Mouse (Mus musculus) spleen, adult 12 weeks (tissue): Measurements from ENCODE around the gene Vmn1r1.
"Not testable (repeated sequence)": the region's sequence is repeated elsewhere in the genome, so short reads cannot be mapped to it uniquely, and the experiment has no call there.

ENCODE experiments used
- DNase-seq: peaks from one replicate; pipeline ENCODE4 v3.0.0; 2022; ENCODE audit warnings: low spot score

The Vmn1r1 gene

DNA sequence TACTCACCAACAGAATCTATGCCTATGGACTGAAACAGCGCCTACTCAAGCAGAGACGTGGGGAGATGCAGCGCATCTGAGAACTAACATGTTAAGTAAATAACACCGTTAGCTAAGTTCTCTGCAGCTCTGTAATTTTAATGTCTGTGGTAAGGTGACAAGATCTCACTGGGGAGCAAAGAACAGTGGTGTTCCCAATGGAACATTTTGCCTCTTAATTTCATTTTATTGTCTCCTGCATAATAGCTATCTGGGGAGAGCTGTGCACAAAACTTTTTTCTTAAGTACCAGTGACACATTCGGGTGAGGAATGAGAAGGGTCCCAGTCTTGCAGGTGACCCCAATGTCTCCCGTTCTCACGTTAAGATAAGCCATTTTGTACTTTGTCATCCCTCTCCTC lies at the start of gene Vmn1r1:
Gene Vmn1r1, minus strand, starts transcription at position 101 of the 400 bp plus-strand sequence.
- DNase-seq, result no peak

GRCm38 (mm10) chr1:182210322-182210721 lies 46.0 kb upstream of the Vmn1r1 start:
- DNase-seq, result no peak

DNA sequence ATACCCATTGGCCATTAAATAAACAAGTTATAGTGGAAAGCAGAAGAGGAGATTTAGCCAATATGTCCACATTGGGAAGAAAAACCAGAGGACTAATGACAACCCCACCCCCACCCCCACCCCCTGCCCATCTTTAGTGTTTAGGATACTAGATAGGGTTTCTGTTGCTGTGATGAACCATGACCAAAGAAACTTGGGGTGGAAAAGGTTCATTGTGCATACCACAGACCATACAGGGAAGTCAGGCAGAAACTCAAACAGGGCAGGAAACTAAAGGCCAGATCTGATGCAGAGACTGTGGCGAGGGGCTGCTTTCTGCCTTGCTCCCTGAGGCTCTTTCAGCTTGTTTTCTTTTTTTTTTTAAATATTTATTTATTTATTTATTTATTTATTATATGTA lies 28.3 kb upstream of the Vmn1r1 start:
- DNase-seq, result no peak

DNA sequence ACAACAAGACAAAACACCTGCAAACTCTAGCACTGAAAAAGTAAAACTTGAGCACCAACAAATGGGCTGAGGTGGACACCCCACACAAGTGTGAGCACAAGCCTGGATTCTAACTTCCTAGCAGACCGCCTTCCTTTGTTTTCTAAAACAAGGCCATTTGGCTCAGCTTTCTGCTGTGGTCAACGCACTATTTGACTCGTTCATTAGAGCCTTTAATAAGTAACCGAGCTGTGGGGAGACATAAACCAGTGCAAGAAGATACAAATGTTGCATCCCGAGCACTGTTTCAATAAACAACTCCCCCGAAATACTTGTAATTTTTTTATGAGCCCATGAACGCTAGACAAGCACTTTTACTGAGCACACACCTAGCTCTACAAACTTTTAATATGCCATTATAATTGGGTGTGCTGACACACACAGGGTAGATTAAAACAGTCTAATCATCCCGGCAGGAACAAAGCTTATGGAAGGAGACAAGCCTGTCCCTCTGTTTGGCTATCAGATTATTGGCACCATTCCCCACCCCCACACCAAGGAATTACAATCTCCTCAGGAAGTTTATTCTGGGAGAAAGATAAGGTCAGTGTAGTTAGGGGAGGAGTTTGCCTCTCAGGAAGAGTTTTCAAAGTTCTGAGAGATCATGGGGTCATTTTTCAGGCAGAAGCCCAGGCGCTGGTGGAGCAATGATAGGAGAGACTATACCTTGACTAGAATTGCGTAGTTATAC lies 27.7 kb upstream of the Vmn1r1 start:
- DNase-seq, result no peak

GRCm38 (mm10) chr1:182191181-182191580 lies 26.9 kb upstream of the Vmn1r1 start:
- DNase-seq, result no peak

- no peak for DNase-seq
Observed at GRCm38 (mm10) chr1:182189669-182190440, 25.6 kb upstream of the Vmn1r1 start.

DNA sequence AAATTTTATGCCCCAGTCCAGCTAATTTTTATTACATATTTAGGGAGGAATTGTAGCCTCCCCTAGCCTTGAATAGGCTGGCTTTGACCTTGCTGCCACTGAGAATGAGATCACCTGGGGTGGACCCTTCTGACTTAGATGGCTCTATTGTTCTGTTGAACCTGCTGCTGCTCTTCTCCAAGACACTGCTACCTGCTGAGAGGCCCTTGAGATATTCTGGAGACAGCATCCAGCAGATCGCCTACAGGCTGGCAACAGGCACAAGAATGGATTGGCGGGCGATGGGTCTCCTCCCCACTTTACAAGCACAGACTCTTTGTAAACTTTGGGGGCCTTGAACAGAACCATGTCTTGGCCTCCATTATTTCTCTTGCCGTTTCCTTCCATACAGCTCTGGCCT lies 18.2 kb upstream of the Vmn1r1 start:
- not testable (repeated sequence) for DNase-seq

DNA sequence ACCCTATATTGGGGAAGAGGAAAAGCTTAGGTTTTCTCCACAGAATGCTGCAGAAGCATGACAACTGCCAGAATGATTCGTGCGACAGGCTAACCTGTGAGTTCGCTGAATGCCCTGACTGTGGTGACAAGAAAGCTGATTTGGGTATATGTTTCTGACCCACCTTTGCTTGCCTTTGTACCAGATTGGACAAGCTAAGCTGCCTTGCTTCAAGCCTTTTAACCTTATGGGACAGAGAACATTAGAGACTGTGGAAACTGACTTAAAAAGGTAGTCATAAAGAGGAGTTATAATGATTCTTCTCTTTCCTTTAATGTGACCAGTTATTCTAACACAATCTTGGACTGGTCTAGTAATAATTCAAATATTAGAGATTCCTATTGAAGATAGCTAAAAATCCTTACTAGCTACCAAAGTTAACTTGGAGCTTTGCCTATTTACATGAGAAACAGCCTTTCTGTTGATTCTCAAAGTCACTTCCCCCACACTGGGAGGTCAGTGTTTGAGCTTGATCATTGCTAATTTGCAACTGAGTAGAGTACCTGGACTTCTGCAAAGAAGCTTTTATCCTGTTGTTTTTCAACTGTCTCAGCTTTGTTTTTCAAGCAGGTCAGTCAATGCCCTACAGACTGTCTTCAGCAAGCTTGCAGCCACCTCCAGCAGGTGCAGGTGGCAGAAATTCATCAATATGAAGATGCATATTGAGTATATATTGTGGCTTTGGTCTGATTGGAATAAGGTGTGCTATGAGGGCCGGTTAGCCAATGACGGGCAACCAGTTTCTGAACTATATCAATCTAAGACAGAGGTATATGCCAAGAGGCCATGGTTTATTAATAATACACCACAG lies 17.4 kb upstream of the Vmn1r1 start:
- DNase-seq, result no peak

GRCm38 (mm10) chr1:182176985-182177384 lies 12.7 kb upstream of the Vmn1r1 start:
- DNase-seq, result not testable (repeated sequence)

DNA sequence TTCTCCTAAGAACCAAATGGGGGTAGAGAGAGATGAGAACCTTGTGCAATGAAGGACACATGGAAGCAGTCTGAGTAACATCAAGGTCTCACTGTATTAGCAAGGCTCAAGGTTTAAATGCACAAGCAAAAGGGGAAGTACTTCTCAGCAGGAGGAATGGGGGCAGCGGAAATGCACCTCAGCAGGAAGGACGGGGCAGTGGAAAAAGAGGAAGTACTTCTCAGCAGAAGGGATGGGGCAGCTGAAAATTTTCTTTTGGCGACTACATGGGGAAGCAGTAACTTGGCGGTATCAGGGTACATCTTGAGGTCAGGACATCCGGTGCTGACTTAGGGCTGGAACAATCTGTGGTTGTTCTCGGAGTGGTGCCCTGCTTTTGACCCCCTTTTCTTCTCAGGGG lies 5.9 kb upstream of the Vmn1r1 start:
- DNase-seq, result not testable (repeated sequence)

- DNase-seq, result no peak
Observed at GRCm38 (mm10) chr1:182162951-182163350, 1.3 kb downstream of the Vmn1r1 start.

DNA sequence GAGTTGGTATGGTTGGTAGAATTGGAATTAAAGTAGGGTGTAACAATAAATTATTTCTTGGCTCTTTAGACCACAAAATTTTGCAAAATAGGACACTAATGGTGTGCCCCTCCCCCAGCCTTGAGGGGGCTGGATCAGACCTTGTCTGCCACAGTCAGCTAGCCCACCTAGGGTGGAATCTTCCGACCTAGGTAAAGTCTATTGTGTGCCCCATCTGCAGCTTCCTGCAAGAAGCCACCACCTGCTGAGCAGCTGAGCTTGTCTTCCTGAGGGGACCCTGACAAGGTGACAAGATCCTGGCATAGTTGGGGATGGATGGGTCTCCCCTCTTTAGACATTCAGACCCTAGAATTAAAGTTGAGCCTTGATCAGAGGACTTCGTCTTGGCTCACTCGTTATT lies 4.7 kb downstream of the Vmn1r1 start:
- no peak for DNase-seq

DNA sequence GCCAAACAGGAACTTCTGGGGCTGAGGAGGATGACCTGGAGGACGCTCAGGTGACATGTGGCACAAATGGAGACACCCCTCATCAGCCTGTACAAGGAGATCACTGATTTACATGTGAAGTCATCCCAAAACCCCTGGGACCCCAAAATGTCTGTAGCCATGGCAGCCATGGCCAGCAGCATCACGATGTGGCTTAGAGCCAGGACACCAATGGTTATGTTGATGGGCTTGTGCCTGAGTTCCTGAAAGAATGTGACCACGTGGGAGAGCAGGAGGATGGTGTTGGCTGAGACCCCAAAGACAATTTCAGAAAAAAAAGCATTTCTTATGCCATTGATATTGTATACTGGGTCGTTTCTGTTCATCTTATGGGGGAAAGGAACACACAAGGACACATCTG lies 6.6 kb downstream of the Vmn1r1 start:
- no peak for DNase-seq

DNA sequence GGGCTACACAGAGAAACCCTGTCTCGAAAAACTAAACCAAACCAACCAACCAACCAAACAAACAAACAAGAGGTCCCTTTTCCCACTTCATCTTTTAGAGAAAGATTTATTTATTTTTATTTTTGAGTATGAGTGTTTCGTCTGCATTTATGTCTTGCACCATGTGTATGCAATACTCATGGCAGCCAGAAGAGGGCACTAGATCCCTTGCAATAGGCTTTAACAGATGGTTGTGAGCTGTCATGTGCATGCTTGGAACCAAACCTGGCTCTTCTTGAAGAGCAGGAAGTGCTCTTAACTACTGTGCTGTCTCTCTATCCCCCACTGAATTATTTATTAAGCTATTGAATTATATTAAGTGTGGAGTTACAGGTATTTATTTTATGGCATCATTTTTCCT lies 14.3 kb downstream of the Vmn1r1 start:
- DNase-seq, result no peak

DNA sequence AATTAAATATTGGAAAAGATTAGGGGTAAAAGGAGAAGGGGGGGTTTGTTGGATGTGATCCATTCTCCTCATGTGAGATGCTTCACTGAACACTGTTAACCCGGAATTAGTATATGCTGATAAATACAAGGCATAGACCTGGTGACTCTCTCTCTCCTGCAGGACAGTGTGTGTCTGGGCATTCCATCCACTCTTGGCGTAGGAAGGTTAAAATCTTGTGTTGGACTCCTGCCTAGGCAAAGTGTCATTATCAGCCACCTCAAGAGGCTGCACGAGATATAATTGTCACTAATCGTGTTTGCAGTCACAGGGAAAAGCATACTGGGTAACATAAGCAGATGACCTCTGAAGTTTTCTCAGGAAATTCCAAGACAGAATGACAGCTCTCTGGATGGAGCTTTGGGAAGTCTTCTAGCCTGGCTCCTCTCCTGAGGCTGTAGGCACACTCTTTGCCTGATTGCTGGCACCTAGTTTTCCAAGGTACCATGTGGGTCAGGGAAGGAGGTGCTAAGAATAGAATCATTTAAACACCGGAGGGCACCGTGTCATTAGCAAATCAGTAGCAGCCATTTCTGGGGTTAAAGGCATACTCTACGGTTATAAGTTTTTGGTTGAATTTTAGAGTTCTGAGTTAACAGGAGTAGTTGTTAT lies 15.3 kb downstream of the Vmn1r1 start:
- DNase-seq, result no peak

DNA sequence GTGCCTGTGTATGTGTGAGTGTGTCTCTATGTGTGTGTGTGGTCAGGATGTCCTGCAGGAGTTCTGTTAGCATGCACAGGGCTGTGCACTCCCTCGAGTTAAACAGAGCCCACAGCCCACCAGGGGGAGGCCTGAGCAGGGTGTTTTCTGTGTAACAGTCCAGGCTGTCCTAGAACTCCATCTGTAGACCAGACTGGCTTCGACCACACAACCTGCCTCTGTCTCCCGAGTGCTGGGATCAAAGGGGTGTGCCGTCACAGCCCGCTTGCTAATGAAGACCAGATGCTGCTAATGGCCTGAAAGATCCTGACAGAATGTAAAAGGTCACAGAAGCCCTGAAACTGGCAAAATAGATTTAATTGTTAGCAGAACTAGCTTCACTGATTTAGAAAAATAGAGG lies 18.7 kb downstream of the Vmn1r1 start:
- no peak for DNase-seq

- no peak for DNase-seq
Observed at GRCm38 (mm10) chr1:182143288-182143687, 21.0 kb downstream of the Vmn1r1 start.

- DNase-seq, result no peak
Observed at GRCm38 (mm10) chr1:182142725-182143124, 21.6 kb downstream of the Vmn1r1 start.

DNA sequence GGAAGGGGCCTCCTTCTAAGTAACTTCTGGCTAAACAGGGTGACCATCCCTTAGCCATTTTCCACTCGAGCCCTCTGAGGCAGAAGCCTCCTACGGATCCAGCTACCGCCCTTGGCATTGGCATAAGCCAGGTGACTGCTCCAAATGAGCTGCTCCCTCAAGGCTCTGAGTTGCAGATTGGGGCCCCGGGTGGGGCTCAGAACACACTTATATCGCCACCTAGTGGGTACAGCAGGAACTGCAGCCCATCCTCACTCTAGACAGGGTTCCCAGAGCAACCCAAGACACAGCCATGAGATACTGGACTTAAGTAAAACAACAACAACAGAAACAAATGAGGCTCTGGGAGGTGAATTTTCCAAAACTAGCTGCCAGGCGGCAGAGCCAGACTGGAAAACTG lies 23.9 kb downstream of the Vmn1r1 start:
- peak; percentile 53 for DNase-seq

DNA sequence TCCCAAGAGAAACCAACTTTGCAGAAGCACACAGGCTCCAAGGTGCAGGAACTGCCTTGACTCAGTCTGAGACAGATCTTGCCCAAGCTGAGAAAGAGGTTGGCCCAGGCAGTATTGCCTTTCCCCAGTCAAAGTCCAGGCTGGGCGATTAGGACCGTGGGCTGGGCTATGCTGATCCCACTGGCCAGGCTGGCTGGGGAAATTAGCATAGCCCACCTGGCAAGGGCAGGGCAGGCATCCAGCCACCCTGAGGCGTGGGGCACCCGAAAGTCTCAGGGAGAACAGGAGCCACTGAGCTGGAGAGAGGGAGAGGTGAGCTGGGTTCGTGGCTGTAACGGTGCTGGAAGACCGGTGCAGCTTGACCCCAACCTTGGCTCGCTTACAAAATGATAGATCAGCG lies 24.3 kb downstream of the Vmn1r1 start:
- DNase-seq, result no peak

DNA sequence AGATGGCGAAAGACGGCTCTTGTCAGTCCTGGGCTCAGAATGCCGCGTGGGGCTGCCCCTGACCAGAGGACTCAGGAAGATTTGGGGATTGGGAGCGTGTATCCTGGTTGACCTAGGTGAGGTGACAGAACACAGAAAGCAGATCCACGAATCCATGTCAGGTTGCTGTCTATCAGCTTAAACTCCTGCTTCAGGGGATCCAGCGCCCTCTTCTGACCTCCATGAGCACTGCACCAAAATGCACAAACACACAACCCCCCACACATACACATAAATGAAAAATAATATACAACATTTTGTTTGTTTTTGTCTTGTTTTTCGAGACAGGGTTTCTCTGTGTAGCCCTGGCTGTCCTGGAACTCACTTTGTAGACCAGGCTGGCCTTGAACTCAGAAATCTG lies 26.1 kb downstream of the Vmn1r1 start:
- DNase-seq, result no peak
